Mouse (Mus musculus) heart, embryonic 11.5 days (tissue): ENCODE results near the gene Cnih1. TPM values are rescaled to one million over a fixed set of nuclear protein-coding genes. Genes with fewer than 3 reads are reported as not detected.
"Not testable (repeated sequence)": the region's sequence is repeated elsewhere in the genome, so short reads cannot be mapped to it uniquely, and the experiment has no call there.

Source experiments
- ATAC-seq: fragments of 200-750 bp; cut with Nextera tagmentation; replicated peaks from 2 replicates; pipeline ENCODE4 v1.8.0; 2017; ENCODE audit warnings: moderate library complexity; ENCODE audit not compliant: insufficient number of reproducible peaks, low FRiP score, low TSS enrichment
- H3K27ac ChIP-seq: fragments of 300-500 bp; sonication (generic); 2 replicates; pipeline ENCODE4 v1.5.1; 2014; ENCODE audit warnings: mild to moderate bottlenecking, low read depth, low read length
- H3K27me3 ChIP-seq: fragments of 300-500 bp; sonication (generic); 2 replicates; pipeline ENCODE4 v1.6.1; 2014; ENCODE audit warnings: mild to moderate bottlenecking, low read length, mixed read lengths; ENCODE audit not compliant: control insufficient read depth, insufficient read depth
- H3K36me3 ChIP-seq: fragments of 300-500 bp; sonication (generic); 2 replicates; pipeline ENCODE4 v1.6.1; 2014; ENCODE audit warnings: mild to moderate bottlenecking, low read length, moderate library complexity, mixed read lengths; ENCODE audit not compliant: control insufficient read depth, insufficient read depth
- H3K4me1 ChIP-seq: fragments of 300-500 bp; sonication (generic); 2 replicates; pipeline ENCODE4 v1.6.1; 2014; ENCODE audit warnings: low read length; ENCODE audit not compliant: control insufficient read depth, insufficient read depth
- H3K4me2 ChIP-seq: fragments of 300-500 bp; sonication (generic); 2 replicates; pipeline ENCODE4 v1.6.1; 2014; ENCODE audit warnings: mild to moderate bottlenecking, moderate library complexity
- H3K4me3 ChIP-seq: fragments of 300-500 bp; sonication (generic); 2 replicates; pipeline ENCODE4 v1.5.1; 2014; ENCODE audit warnings: low read depth, low read length
- H3K9ac ChIP-seq: fragments of 300-500 bp; sonication (generic); 2 replicates; pipeline ENCODE4 v1.6.1; 2014; ENCODE audit warnings: mild to moderate bottlenecking, low read depth, low read length, moderate library complexity
- H3K9me3 ChIP-seq: fragments of 300-500 bp; sonication (generic); replicated peaks from 2 replicates; pipeline ENCODE4 v1.6.1; 2016; ENCODE audit warnings: low read length; ENCODE audit not compliant: control insufficient read depth
- WGBS: fragments of 180-500 bp; shearing (Covaris S2); extraction: QIAGEN DNeasy Blood & Tissue Kit; methylation state at CpG from one replicate; pipeline ENCODE4 v1.1.7; 2014; ENCODE audit not compliant: insufficient replicate concordance; 5-methylcytosine and 5-hydroxymethylcytosine counted together
- polyA plus RNA-seq: library from polyadenylated mRNA; unstranded; fragments of >200 nt; fragmentation: Nextera tagmentation; extraction: Ambion mirVana; gene quantifications from 2 replicates; pipeline ENCODE4 v1.2.1, GENCODE M21; 2014

Cnih1 gene
- polyA plus RNA-seq, 1 experiment from 2014 or later: 188 TPM

DNA sequence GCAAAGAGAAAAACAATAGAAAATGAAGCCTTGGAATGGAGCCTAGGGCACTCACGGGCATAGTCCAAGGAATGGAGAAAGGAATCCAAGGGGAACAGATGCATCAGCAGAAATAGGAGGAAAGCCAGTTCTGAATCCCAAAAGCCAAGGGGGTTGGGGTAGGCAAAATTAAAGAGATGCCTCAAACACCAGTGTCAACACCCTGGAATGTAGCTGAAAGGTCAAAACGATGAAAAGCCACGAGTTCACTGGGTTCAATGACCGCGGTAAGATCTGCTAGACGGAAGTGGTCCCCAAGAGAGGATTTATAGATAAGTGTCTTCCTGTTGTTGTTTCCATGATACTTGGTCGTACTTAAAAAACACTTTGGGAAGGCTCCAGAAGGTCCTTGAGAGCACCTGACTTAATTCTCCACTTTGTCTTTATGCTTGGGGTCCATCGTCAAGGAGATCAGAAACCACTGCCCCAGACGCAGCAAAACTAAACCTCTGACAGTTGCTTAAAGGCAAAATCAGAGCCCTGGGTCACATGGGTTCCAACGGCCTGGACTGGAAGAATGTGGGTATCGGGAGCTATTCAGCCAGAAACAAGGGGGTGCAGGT lies 33.2 kb upstream of the Cnih1 start:
- H3K36me3 ChIP-seq: no peaks in the 10 kb centered on the region
- H3K9me3 ChIP-seq: no peaks in the 10 kb centered on the region
- H3K27me3 ChIP-seq: no peaks in the 10 kb centered on the region
- peak overlapping the region; percentile 93 for H3K4me3 ChIP-seq
- H3K27ac ChIP-seq: peak overlapping the region; percentile 96
- H3K4me1 ChIP-seq: peaks cover 9% of the 10 kb centered on the region
- H3K9ac ChIP-seq: peak overlapping the region; percentile 92
- WGBS: 1% methylated on average over 11 of the region's 11 CpGs
- peak; percentile 29 for ATAC-seq
- H3K4me2 ChIP-seq: peak overlapping the region; percentile 92

DNA sequence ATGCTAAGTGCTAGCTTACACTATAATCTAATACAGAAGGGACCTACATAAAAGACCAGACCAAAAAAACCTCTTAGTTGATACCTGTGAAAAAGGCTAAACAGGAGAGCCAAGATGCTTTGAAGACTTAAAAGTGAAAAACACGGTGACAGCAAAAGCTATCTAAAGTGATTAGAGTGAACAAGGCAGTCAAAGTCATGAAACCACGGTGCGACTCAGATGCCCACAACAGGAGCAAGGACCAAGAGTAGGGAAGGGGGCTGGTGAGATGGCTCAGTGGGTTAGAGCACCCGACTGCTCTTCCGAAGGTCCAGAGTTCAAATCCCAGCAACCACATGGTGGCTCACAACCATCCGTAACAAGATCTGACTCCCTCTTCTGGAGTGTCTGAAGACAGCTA lies 31.8 kb upstream of the Cnih1 start:
- H3K27me3 ChIP-seq, H3K9me3 ChIP-seq, H3K4me1 ChIP-seq, ATAC-seq, H3K36me3 ChIP-seq, H3K9ac ChIP-seq, H3K4me2 ChIP-seq, H3K27ac ChIP-seq, H3K4me3 ChIP-seq: not testable (repeated sequence)
- WGBS: 85% methylated on average over 5 of the region's 6 CpGs

DNA sequence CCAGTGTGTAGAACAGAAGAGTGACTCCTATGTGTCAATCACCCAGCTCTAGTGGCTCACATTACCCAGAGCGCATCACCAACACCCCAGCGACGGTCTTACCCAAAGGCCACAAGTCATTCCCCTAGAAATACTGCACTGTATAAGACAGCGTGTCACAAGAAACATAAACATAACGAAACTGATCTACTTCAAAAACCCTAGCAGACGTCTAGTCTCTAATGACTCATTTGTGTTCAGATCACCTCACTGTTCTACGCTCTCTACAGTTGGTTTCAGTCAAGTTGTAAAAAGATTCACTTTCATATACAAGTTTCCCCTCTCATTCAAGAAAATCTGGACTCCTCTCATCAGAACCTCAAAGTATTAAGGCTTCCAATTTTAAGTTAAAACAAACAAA lies 30.5 kb upstream of the Cnih1 start:
- WGBS: 86% methylated on average over 7 of the region's 7 CpGs
- Histone ChIP-seq H3K4me2 (no peak overlapping the region), H3K36me3 (peaks cover 5% of the 10 kb centered on the region; the same call in 1 of the 2 replicates), H3K27ac (no peak overlapping the region), H3K4me3 (no peak overlapping the region), H3K4me1 (peaks cover 9% of the 10 kb centered on the region), H3K27me3 (no peaks in the 10 kb centered on the region), H3K9ac (no peak overlapping the region), H3K9me3 (no peaks in the 10 kb centered on the region)
- ATAC-seq: no peak

DNA sequence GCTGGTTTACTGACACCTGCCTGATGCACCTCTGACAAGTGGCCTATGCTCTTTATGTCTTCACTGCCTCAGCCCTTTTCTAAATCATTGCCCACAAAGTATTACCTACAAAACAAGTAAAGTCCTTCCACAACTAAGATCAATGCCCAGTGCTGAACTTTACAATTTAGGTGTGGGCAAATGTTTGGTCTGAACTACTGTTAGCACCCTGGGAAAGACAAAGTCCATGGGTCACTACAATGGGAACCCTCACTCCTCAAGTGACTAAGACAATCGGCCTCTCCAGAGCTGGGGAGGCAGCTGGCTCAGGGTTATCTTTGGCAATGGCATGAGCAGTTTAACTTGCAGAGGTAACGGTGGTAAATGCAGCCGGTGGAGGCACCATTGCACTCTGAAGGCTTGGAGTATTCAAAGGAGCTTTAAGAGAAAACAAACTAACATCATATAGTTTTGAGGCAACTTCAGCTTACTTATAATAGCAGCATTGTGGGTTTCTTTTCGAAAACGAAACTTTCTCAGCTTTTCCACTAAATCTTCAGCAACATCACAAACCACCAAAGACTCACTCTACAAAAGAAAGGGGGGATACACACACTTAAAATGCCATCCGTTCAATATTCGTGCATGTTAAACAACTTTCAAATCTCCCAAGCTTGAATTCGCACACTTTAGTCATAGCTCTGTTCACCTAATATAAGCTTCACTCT lies 28.9 kb upstream of the Cnih1 start:
- WGBS: 84% methylated on average over 8 of the region's 8 CpGs
- peaks cover 7% of the 10 kb centered on the region; the same call in 1 of the 2 replicates for H3K36me3 ChIP-seq
- H3K27me3 ChIP-seq: no peaks in the 10 kb centered on the region
- no peak overlapping the region for H3K4me2 ChIP-seq
- H3K27ac ChIP-seq: no peak overlapping the region
- no peak overlapping the region for H3K4me3 ChIP-seq
- H3K4me1 ChIP-seq: peaks cover 9% of the 10 kb centered on the region
- no peaks in the 10 kb centered on the region for H3K9me3 ChIP-seq
- ATAC-seq: no peak
- H3K9ac ChIP-seq: no peak overlapping the region

DNA sequence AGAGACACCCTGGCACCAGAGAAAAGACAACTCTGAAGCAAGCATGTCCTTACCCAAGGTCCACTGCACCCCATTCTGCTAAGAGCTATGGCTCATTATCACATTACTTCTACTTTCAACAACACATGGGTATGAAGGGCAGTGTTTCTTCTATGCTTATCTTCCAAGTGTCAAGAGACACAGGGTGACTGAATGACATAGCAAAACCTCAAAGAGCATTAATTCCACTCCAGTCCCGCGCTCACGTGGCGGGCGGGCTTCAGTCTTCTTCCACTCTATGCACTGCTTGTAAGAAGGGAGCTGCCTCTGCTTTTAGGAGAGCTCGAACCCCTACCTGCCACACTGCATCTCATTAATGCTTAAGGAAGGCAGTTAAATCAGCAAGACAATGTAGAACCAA lies 27.4 kb upstream of the Cnih1 start:
- 60% methylated on average over 6 of the region's 6 CpGs for WGBS
- peak overlapping the region; percentile 50; the same call in 1 of the 2 replicates for H3K27ac ChIP-seq
- ATAC-seq: peak; percentile 77
- H3K4me2 ChIP-seq: no peak overlapping the region; the same call in 1 of the 2 replicates
- H3K4me3 ChIP-seq: no peak overlapping the region
- H3K27me3 ChIP-seq: no peaks in the 10 kb centered on the region
- no peaks in the 10 kb centered on the region for H3K9me3 ChIP-seq
- no peak overlapping the region for H3K9ac ChIP-seq
- peaks cover 4% of the 10 kb centered on the region for H3K4me1 ChIP-seq
- peaks cover 7% of the 10 kb centered on the region; the same call in 1 of the 2 replicates for H3K36me3 ChIP-seq

DNA sequence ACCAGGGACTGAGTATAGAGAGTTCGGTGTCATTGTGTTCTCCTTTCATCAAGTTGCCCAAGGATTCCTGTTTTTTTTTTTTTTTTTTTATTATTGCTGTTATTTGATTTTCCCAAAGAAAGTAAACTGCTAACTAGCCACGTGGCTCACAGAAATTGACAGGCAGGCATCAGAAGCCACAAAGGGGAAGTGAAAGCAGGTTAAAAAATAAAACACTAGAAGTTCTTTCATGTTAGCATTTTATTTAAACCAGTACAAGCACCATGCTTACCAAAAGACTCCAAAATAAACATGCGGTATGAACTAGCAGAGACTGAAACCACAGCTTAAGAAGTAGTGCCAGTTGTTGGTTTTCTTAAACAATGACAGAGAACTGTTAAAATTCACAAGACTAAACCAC lies 19.7 kb upstream of the Cnih1 start:
- H3K36me3 ChIP-seq: peaks cover 6% of the 10 kb centered on the region
- ATAC-seq: no peak
- no peaks in the 10 kb centered on the region for H3K9me3 ChIP-seq
- H3K4me2 ChIP-seq: no peak overlapping the region
- no peak overlapping the region for H3K4me3 ChIP-seq
- 77% methylated on average over 3 of the region's 3 CpGs for WGBS
- no peak overlapping the region for H3K9ac ChIP-seq
- H3K4me1 ChIP-seq: no peaks in the 10 kb centered on the region
- H3K27ac ChIP-seq: no peak overlapping the region
- H3K27me3 ChIP-seq: no peaks in the 10 kb centered on the region

DNA sequence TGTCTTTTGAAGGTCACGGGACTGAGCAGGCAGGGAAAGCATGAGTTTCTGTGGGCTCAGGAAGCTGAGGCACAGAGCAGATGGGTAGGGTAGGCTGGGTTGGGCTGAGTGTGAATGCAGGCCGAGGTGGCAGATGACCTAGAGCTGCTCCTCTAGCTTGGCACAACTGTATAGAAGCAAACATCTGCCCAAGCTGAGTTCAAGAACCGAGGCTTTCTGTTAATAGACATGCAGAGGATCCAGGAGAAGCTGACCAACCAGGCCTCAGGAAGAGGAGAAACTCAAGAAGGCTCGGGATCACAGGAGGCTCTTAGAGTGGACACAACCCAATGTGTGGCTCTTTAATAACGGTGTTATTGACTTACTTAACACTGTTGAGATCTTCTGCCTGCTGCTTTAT lies 18.0 kb upstream of the Cnih1 start:
- peaks cover 4% of the 10 kb centered on the region; the same call in 1 of the 2 replicates for H3K36me3 ChIP-seq
- no peak for ATAC-seq
- no peak overlapping the region for H3K9ac ChIP-seq
- H3K27ac ChIP-seq: no peak overlapping the region
- no peaks in the 10 kb centered on the region for H3K4me1 ChIP-seq
- H3K4me3 ChIP-seq: no peak overlapping the region
- WGBS: 75% methylated on average over 5 of the region's 5 CpGs
- H3K4me2 ChIP-seq: no peak overlapping the region
- H3K9me3 ChIP-seq: no peaks in the 10 kb centered on the region
- no peaks in the 10 kb centered on the region for H3K27me3 ChIP-seq

DNA sequence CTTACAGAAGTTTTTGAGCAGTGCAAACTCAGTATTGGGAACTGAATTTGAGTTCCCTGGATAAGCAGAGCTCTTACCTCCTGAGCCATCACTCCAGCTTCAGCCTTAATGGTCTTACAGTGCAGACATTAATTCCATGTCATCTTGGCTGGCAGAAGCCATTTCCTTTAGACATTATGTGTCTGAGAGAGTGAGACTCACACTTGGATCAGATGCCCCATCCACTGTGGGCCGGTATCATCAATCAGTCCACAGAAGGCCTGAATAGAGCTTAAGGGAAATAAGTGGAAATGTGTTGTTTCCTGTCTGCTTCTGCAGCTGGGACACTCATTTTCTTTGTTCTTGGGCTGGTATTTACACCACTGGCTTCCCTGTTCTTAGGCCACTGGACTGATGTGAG lies 15.6 kb upstream of the Cnih1 start:
- H3K9me3 ChIP-seq: no peaks in the 10 kb centered on the region
- no peaks in the 10 kb centered on the region; the same call in 1 of the 2 replicates for H3K36me3 ChIP-seq
- no peak overlapping the region for H3K9ac ChIP-seq
- peaks cover 2% of the 10 kb centered on the region; the same call in 1 of the 2 replicates for H3K4me1 ChIP-seq
- H3K27ac ChIP-seq: no peak overlapping the region
- H3K4me3 ChIP-seq: no peak overlapping the region
- no peak for ATAC-seq
- WGBS: 67% methylated on average over 1 of the region's 1 CpGs
- no peak overlapping the region for H3K4me2 ChIP-seq
- no peaks in the 10 kb centered on the region for H3K27me3 ChIP-seq
